Mouse (Mus musculus) cerebellum, adult 18-20 months (tissue): Measurements from ENCODE around the gene Lrpprc.

Source experiments
- DNase-seq, 2 experiments: peaks; one replicate each; pipeline ENCODE4 v3.0.0; 2021

Gene Lrpprc

DNA sequence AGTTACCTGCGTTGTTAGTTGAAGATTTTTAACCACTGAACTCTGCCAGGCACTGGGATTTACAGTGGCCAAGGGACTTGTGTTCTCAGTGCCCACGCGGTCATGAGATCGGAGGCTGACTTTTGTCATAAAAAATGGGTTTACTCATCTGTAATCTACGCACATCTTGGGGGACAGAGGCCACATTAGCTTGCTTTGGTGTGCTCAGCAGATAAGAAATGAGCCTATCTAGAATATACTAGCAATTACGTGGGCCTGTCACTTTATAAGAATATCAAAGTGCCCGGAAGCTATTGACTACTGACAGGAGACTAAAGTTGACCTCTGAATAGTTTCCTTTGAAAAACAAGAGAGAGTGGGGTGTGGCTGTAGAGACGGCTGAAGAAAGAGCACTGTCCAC is 131.6 kb downstream of the Lrpprc start:
- no peak for DNase-seq

GRCm38 (mm10) chr17:84658195-84658594 is 132.4 kb downstream of the Lrpprc start:
- no peak for DNase-seq

GRCm38 (mm10) chr17:84657782-84658181 is 132.8 kb downstream of the Lrpprc start:
- DNase-seq: no peak

DNA sequence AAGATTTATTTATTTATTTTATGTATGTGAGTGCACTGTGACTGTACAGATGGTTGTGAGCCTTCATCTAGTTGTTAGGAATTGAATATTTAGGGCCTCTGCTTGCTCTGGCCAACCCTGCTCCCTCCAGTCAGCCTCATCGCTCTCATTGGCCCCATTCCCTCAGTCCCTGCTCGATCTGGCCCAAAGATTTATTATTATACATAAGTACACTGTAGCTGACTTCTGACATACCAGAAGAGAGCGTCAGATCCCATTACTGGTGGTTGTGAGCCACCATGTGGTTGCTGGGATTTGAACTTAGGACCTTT is 133.2 kb downstream of the Lrpprc start:
- no peak for DNase-seq

- DNase-seq: no peak
Measured at GRCm38 (mm10) chr17:84656653-84657421, 133.8 kb downstream of the Lrpprc start.

- DNase-seq: no peak
Measured at GRCm38 (mm10) chr17:84656205-84656604, 134.4 kb downstream of the Lrpprc start.
